Mouse (Mus musculus): Measurements from ENCODE around the gene Bckdha. TPM values are rescaled to one million over a fixed set of nuclear protein-coding genes. Genes with fewer than 3 reads are reported as not detected.

Gene Bckdha
- polyA plus RNA-seq, 1 experiment from 2014 or later: 40.6 TPM

Other genes starting within 250 kb of the Bckdha start
- 0.29 TPM in 1 of 2 replicates, not detected in the other for gene Cxcl17, start 246.1 kb downstream of the Bckdha start, polyA plus RNA-seq (2014; fragmentation: Nextera tagmentation; extraction: Ambion mirVana)
- gene Ceacam1, start 181.4 kb downstream of the Bckdha start, polyA plus RNA-seq (2014; fragmentation: Nextera tagmentation; extraction: Ambion mirVana): 0.24 and 0.63 TPM in 2 replicates
- gene Ceacam2, start 119.1 kb downstream of the Bckdha start, polyA plus RNA-seq (2014; fragmentation: Nextera tagmentation; extraction: Ambion mirVana): 0.16 and 0.24 TPM in 2 replicates
- gene Erich4, start 43.1 kb downstream of the Bckdha start, polyA plus RNA-seq (2014; fragmentation: Nextera tagmentation; extraction: Ambion mirVana): not detected in 2 replicates
- 40.4 and 44.9 TPM in 2 replicates for gene Dmac2, start 39.6 kb downstream of the Bckdha start, polyA plus RNA-seq (2014; fragmentation: Nextera tagmentation; extraction: Ambion mirVana)
- 0.30 and 0.50 TPM in 2 replicates for gene B3gnt8, start 32.3 kb downstream of the Bckdha start, polyA plus RNA-seq (2014; fragmentation: Nextera tagmentation; extraction: Ambion mirVana)
- 38.3 and 41.3 TPM in 2 replicates for gene Exosc5, start 183 bp upstream of the Bckdha start, polyA plus RNA-seq (2014; fragmentation: Nextera tagmentation; extraction: Ambion mirVana)
- gene Tmem91, start 16.2 kb upstream of the Bckdha start, polyA plus RNA-seq (2014; fragmentation: Nextera tagmentation; extraction: Ambion mirVana): 32.8 and 46.5 TPM in 2 replicates
- 44.3 and 47.9 TPM in 2 replicates for gene B9d2, start 21.8 kb upstream of the Bckdha start, polyA plus RNA-seq (2014; fragmentation: Nextera tagmentation; extraction: Ambion mirVana)
- gene Tgfb1, start 28.0 kb upstream of the Bckdha start, polyA plus RNA-seq (2014; fragmentation: Nextera tagmentation; extraction: Ambion mirVana): 0.67 and 1.1 TPM in 2 replicates
- gene Ccdc97, start 60.1 kb upstream of the Bckdha start, polyA plus RNA-seq (2014; fragmentation: Nextera tagmentation; extraction: Ambion mirVana): 38.3 and 47.7 TPM in 2 replicates
- 52.1 and 61.6 TPM in 2 replicates for gene Hnrnpul1, start 95.8 kb upstream of the Bckdha start, polyA plus RNA-seq (2014; fragmentation: Nextera tagmentation; extraction: Ambion mirVana)
- 9.3 and 20.2 TPM in 2 replicates for gene Axl, start 129.7 kb upstream of the Bckdha start, polyA plus RNA-seq (2014; fragmentation: Nextera tagmentation; extraction: Ambion mirVana)
- 1.4 and 2.1 TPM in 2 replicates for gene Cyp2s1, start 157.9 kb upstream of the Bckdha start, polyA plus RNA-seq (2014; fragmentation: Nextera tagmentation; extraction: Ambion mirVana)
- not detected in 2 replicates for gene Cyp2b10, start 238.6 kb upstream of the Bckdha start, polyA plus RNA-seq (2014; fragmentation: Nextera tagmentation; extraction: Ambion mirVana)

Measured in midbrain, embryonic 14.5 days (tissue).